Comparison of ENCODE assay signal across 19 mouse cellular contexts in genomic region chr13:72298264-72298870, GRCm38 (mm10).
DNase-seq lines count a peak whose midpoint lies in the region; ATAC-seq and TF ChIP-seq lines count a peak whose summit lies in the region.
"Had no signal": no experiment of that assay in that cellular context is flagged by ENCODE, and none has a peak within 500 bp of the region (broad histone marks: within the 10 kb centered on the region; RNA-seq: fewer than 3 reads in every experiment).

No protein-coding gene starts in this region.

- H3K9ac ChIP-seq in hindbrain, embryonic 16.5 days (ENCODE audit: low read depth, low read length) = no peak overlapping the region
- no peak overlapping the region for H3K9ac ChIP-seq in midbrain, embryonic 16.5 days (ENCODE audit: low read depth, low read length)
- H3K9ac ChIP-seq: heart, embryonic 12.5 days; stomach, embryonic 15.5 days had no signal

- H3K4me2 ChIP-seq in hindbrain, embryonic 16.5 days (ENCODE audit: low read length) = peak overlapping the region; percentile 23; the same call in 1 of the 2 replicates
- H3K4me2 ChIP-seq in midbrain, embryonic 16.5 days (ENCODE audit: low read length) = peak overlapping the region; percentile 43
- H3K4me2 ChIP-seq: heart, embryonic 12.5 days; stomach, embryonic 15.5 days had no signal

- H3K4me3 ChIP-seq in hindbrain, embryonic 16.5 days (ENCODE audit: low read length) = no peak overlapping the region
- H3K4me3 ChIP-seq in midbrain, embryonic 16.5 days (ENCODE audit: low read depth, low read length) = no peak overlapping the region
- H3K4me3 ChIP-seq: heart, embryonic 12.5 days; stomach, embryonic 15.5 days had no signal

- no peaks in the 10 kb centered on the region for H3K9me3 ChIP-seq in hindbrain, embryonic 16.5 days (ENCODE audit: control insufficient read depth, low read length)
- no peaks in the 10 kb centered on the region for H3K9me3 ChIP-seq in midbrain, embryonic 16.5 days (replicated peaks; ENCODE audit: control insufficient read depth, low read length, poor library complexity, severe bottlenecking)
- H3K9me3 ChIP-seq: heart, embryonic 12.5 days; stomach, embryonic 15.5 days had no signal

- 10% methylated on average over 13 of the region's 13 CpGs for WGBS in hindbrain, embryonic 16.5 days
- 9% methylated on average over 13 of the region's 13 CpGs for WGBS in midbrain, embryonic 16.5 days

- DNase-seq in brain, embryonic 14.5 days (ENCODE audit: low read depth) = peak; percentile 90
- DNase-seq in embryo, embryonic 9.5 days (ENCODE audit: extremely low spot score) = peak; percentile 17
- DNase-seq in lung, postnatal 4 days = no peak
- no peak for DNase-seq in thymus, postnatal 4 days
- DNase-seq in kidney, postnatal 10 days = no peak
- DNase-seq: adrenal gland, adult 8-10 months; cerebellum, adult 8-10 months; gastrocnemius, postnatal 36 days; heart, postnatal 4 days; kidney, adult 18-20 months; kidney, postnatal 4 days; spleen, adult 18-20 months; thymus, postnatal 14 days had no signal

- H3K27me3 ChIP-seq in hindbrain, embryonic 16.5 days (replicated peaks; ENCODE audit: control insufficient read depth, insufficient read depth, low read length) = peaks cover 28% of the 10 kb centered on the region
- peaks cover 16% of the 10 kb centered on the region for H3K27me3 ChIP-seq in midbrain, embryonic 16.5 days (ENCODE audit: control insufficient read depth, insufficient read depth, low read depth, low read length)

- TF ChIP-seq CTCF in brain, embryonic 14.5 days (IDR thresholded peaks at IDR 0.05; ENCODE audit: borderline replicate concordance, extremely low read depth, insufficient read depth, insufficient read length) = no peak

- no peak overlapping the region for H3K27ac ChIP-seq in hindbrain, embryonic 16.5 days (ENCODE audit: low read depth, low read length)
- no peak overlapping the region for H3K27ac ChIP-seq in midbrain, embryonic 16.5 days (ENCODE audit: low read length)
- H3K27ac ChIP-seq: macrophage; stomach, embryonic 15.5 days had no signal

- peaks cover 11% of the 10 kb centered on the region for H3K4me1 ChIP-seq in hindbrain, embryonic 16.5 days (ENCODE audit: control insufficient read depth, insufficient read depth, low read depth, low read length)
- H3K4me1 ChIP-seq in midbrain, embryonic 16.5 days (ENCODE audit: control insufficient read depth, insufficient read depth, low read length) = peaks cover 22% of the 10 kb centered on the region
- H3K4me1 ChIP-seq: stomach, embryonic 15.5 days had no signal

- TF ChIP-seq POLR2A in brain, embryonic 14.5 days (IDR thresholded peaks at IDR 0.05; ENCODE audit: borderline replicate concordance, extremely low read depth, insufficient read depth, insufficient read length, poor library complexity, severe bottlenecking) = no peak

- H3K36me3 ChIP-seq in hindbrain, embryonic 16.5 days (ENCODE audit: control insufficient read depth, insufficient read depth, low read length) = no peaks in the 10 kb centered on the region
- no peaks in the 10 kb centered on the region for H3K36me3 ChIP-seq in midbrain, embryonic 16.5 days (ENCODE audit: control insufficient read depth, insufficient read depth, low read length)
- H3K36me3 ChIP-seq: heart, embryonic 12.5 days; stomach, embryonic 15.5 days had no signal

- no peak for ATAC-seq in hindbrain, embryonic 16.5 days
- peak; percentile 64 for ATAC-seq in midbrain, embryonic 16.5 days
- ATAC-seq in megakaryocyte progenitor cell, adult 5-6 weeks (replicated peaks; ENCODE audit: poor library complexity) = no peak

Comparison
In these comparisons a context has a peak if more than half of its experiments do, and no peak if none do; other contexts are left out.
1. DNase-seq: peak in brain, embryonic 14.5 days (single experiment) and embryo, embryonic 9.5 days (single experiment); none in lung, postnatal 4 days (0 of 2), thymus, postnatal 4 days (single experiment) and kidney, postnatal 10 days (single experiment).